Mouse (Mus musculus): ENCODE results near the gene Dhx32. TPM values are rescaled to one million over a fixed set of nuclear protein-coding genes. Genes with fewer than 3 reads are reported as not detected.
A peak's percentile ranks its signal among the peaks of the same experiment; 100 is the strongest.
"Not testable (repeated sequence)": the region's sequence is repeated elsewhere in the genome, so short reads cannot be mapped to it uniquely, and the experiment has no call there.

Dhx32 gene
- total RNA-seq, 2 experiments from 2014 or later = 36.5 to 39.2 TPM

- Histone ChIP-seq H3K27ac (no peak overlapping the region), H3K4me3 (no peak overlapping the region)
- no peak for TF ChIP-seq CTCF (conservative IDR thresholded peaks at IDR 0.05)
- no peak for DNase-seq (ENCODE audit: low spot score in 2 of 2)
Observed at GRCm38 (mm10) chr7:133702333-133702732, 80.2 kb downstream of the Dhx32 start.

- no peak for TF ChIP-seq CTCF (conservative IDR thresholded peaks at IDR 0.05)
Observed at GRCm38 (mm10) chr7:133701366-133701765, 81.2 kb downstream of the Dhx32 start.

GRCm38 (mm10) chr7:133699885-133700284 lies 82.6 kb downstream of the Dhx32 start:
- no peak for TF ChIP-seq CTCF (conservative IDR thresholded peaks at IDR 0.05)
- Histone ChIP-seq H3K27ac (no peak overlapping the region), H3K4me3 (no peak overlapping the region)
- no peak for DNase-seq (ENCODE audit: low spot score in 2 of 2)

More at GRCm38 (mm10) chr7:133701366-133701765, 81.2 kb downstream of the Dhx32 start:
- no peak overlapping the region for H3K4me3 ChIP-seq
- DNase-seq (ENCODE audit: low spot score in 2 of 2) = no peak
- H3K27ac ChIP-seq = no peak overlapping the region

GRCm38 (mm10) chr7:133698021-133698709 lies 84.4 kb downstream of the Dhx32 start:
- H3K4me3 ChIP-seq = no peak overlapping the region
- TF ChIP-seq CTCF (conservative IDR thresholded peaks at IDR 0.05) = no peak
- no peak for DNase-seq (ENCODE audit: low spot score in 2 of 2)
- no peak overlapping the region for H3K27ac ChIP-seq

- not testable (repeated sequence) for DNase-seq (ENCODE audit: low spot score in 2 of 2); H3K4me3 ChIP-seq; H3K27ac ChIP-seq
Observed at GRCm38 (mm10) chr7:133685644-133686043, 96.9 kb downstream of the Dhx32 start.

- no peak for TF ChIP-seq CTCF (conservative IDR thresholded peaks at IDR 0.05)
- no peak for DNase-seq (ENCODE audit: low spot score in 2 of 2)
- Histone ChIP-seq H3K4me3 (no peak overlapping the region), H3K27ac (no peak overlapping the region)
Observed at GRCm38 (mm10) chr7:133684701-133685100, 97.8 kb downstream of the Dhx32 start.

GRCm38 (mm10) chr7:133684110-133684509 lies 98.4 kb downstream of the Dhx32 start:
- Histone ChIP-seq H3K27ac (no peak overlapping the region), H3K4me3 (no peak overlapping the region)
- TF ChIP-seq CTCF (conservative IDR thresholded peaks at IDR 0.05) = peak; percentile 65
- DNase-seq (ENCODE audit: low spot score in 2 of 2) = no peak

GRCm38 (mm10) chr7:133683626-133684025 lies 98.9 kb downstream of the Dhx32 start:
- DNase-seq (ENCODE audit: low spot score in 2 of 2) = no peak

GRCm38 (mm10) chr7:133679961-133680360 lies 102.6 kb downstream of the Dhx32 start, which contains the start of gene Mmp21:
Gene Mmp21, minus strand, starts transcription at chr7:133680061.
- Histone ChIP-seq H3K27ac (no peak within 1 kb of the TSS), H3K4me3 (no peak within 1 kb of the TSS)
- DNase-seq (ENCODE audit: low spot score in 2 of 2) = no peak
- no peak for TF ChIP-seq CTCF (conservative IDR thresholded peaks at IDR 0.05)

More at GRCm38 (mm10) chr7:133683626-133684025, 98.9 kb downstream of the Dhx32 start:
- TF ChIP-seq CTCF (conservative IDR thresholded peaks at IDR 0.05) = no peak
- Histone ChIP-seq H3K4me3 (no peak overlapping the region), H3K27ac (no peak overlapping the region)

GRCm38 (mm10) chr7:133679439-133679838 lies 103.1 kb downstream of the Dhx32 start:
- DNase-seq (ENCODE audit: low spot score in 2 of 2) = no peak
- no peak overlapping the region for H3K4me3 ChIP-seq
- no peak overlapping the region for H3K27ac ChIP-seq
- TF ChIP-seq CTCF (conservative IDR thresholded peaks at IDR 0.05) = no peak

GRCm38 (mm10) chr7:133678716-133679115 lies 103.8 kb downstream of the Dhx32 start:
- DNase-seq (ENCODE audit: low spot score in 2 of 2) = no peak
- no peak overlapping the region for H3K4me3 ChIP-seq
- no peak for TF ChIP-seq CTCF (conservative IDR thresholded peaks at IDR 0.05)
- no peak overlapping the region for H3K27ac ChIP-seq

GRCm38 (mm10) chr7:133676002-133676401 lies 106.5 kb downstream of the Dhx32 start:
- Histone ChIP-seq H3K27ac (no peak overlapping the region), H3K4me3 (no peak overlapping the region)
- no peak for DNase-seq (ENCODE audit: low spot score in 2 of 2)
- peak; percentile 53 for TF ChIP-seq CTCF (conservative IDR thresholded peaks at IDR 0.05)

Other genes starting within 250 kb of the Dhx32 start
- not detected for gene Tex36, start 180.6 kb downstream of the Dhx32 start, total RNA-seq (2021)
- gene Edrf1, start 145.2 kb downstream of the Dhx32 start, total RNA-seq (2021) = 10 to 100 TPM; 29.0 to 30.5 TPM
- under 1 TPM; 0.12 to 0.41 TPM for gene Mmp21, start 102.7 kb downstream of the Dhx32 start, total RNA-seq (2021)
- 10 to 100 TPM; 68.7 to 69.9 TPM for gene Bccip, start 73.4 kb downstream of the Dhx32 start, total RNA-seq (2021)
- gene Uros, start 72.7 kb downstream of the Dhx32 start, total RNA-seq (2021) = 10 to 100 TPM; 17.7 to 21.3 TPM
- gene Fank1, start 5.9 kb downstream of the Dhx32 start, total RNA-seq (2021) = 1 to 10 TPM; 2.0 to 2.5 TPM